Mouse (Mus musculus): ENCODE measurements around the gene Met. TPM values are rescaled to one million over a fixed set of nuclear protein-coding genes. Genes with fewer than 3 reads are reported as not detected.

Met gene
- polyA plus RNA-seq, 1 experiment from 2014 or later: 1.1 TPM

DNA sequence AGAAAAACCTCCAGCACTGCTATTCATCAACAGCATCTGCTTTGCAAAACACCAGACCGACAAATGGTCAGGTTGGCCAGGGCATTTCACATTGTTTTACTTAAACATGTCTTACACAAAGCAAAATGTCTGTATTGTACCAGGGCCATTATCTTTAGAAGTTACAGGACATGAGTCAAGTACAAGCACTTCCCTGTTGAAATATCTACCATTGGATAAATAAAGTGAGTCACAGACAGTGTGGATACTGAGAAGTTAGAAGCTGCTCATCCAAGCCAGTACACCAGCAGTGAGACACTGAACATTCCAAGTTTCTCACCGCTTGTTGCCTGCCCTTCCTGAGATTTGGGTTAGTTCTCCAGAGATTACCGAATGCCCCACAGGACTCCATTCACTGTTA, 86.0 kb downstream of the Met start:
- Histone ChIP-seq H3K27ac (ENCODE audit: low read depth, low read length) (no peak overlapping the region), H3K36me3 (ENCODE audit: control insufficient read depth, insufficient read depth, low read length) (no peaks in the 10 kb centered on the region), H3K4me2 (no peak overlapping the region), H3K27me3 (ENCODE audit: control insufficient read depth, insufficient read depth, low read length) (no peaks in the 10 kb centered on the region), H3K4me3 (ENCODE audit: low read depth, low read length) (no peak overlapping the region), H3K9ac (ENCODE audit: low read length) (no peak overlapping the region), H3K9me3 (ENCODE audit: control insufficient read depth, low read length) (no peaks in the 10 kb centered on the region), H3K4me1 (ENCODE audit: control insufficient read depth, insufficient read depth, low read length) (no peaks in the 10 kb centered on the region)
- WGBS: 92% methylated on average over 3 of the region's 3 CpGs
- no peak for DNase-seq (ENCODE audit: low spot score, missing footprints)
- no peak for ATAC-seq (ENCODE audit: low FRiP score)

DNA sequence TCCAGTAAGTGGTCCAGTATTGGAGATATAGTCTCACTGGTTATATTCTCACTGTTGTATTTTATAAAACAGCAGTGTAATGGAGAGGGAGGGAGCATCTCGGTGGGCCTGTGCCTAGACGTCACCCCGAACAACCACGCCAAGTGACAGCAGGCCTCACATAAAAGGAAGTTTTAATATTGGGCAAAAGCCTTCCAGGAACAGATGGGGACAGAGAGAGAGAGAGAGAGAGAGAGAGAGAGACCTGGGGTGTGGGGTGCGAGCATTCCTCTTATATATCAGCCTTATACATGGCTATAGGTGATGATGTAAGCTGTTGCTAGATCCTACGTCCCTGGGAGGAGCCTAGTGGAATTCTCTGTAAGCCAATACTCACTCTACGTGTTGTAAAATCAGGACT, 90.7 kb downstream of the Met start:
- DNase-seq (ENCODE audit: low spot score, missing footprints) (no peak), ATAC-seq (ENCODE audit: low FRiP score) (no peak)
- H3K4me3 ChIP-seq (ENCODE audit: low read depth, low read length): no peak overlapping the region
- H3K9ac ChIP-seq (ENCODE audit: low read length): no peak overlapping the region
- H3K4me1 ChIP-seq (ENCODE audit: control insufficient read depth, insufficient read depth, low read length): no peaks in the 10 kb centered on the region
- H3K36me3 ChIP-seq (ENCODE audit: control insufficient read depth, insufficient read depth, low read length): no peaks in the 10 kb centered on the region
- no peak overlapping the region for H3K4me2 ChIP-seq
- H3K27me3 ChIP-seq (ENCODE audit: control insufficient read depth, insufficient read depth, low read length): no peaks in the 10 kb centered on the region
- no peaks in the 10 kb centered on the region for H3K9me3 ChIP-seq (ENCODE audit: control insufficient read depth, low read length)
- 89% methylated on average over 7 of the region's 7 CpGs for WGBS
- no peak overlapping the region for H3K27ac ChIP-seq (ENCODE audit: low read depth, low read length)

DNA sequence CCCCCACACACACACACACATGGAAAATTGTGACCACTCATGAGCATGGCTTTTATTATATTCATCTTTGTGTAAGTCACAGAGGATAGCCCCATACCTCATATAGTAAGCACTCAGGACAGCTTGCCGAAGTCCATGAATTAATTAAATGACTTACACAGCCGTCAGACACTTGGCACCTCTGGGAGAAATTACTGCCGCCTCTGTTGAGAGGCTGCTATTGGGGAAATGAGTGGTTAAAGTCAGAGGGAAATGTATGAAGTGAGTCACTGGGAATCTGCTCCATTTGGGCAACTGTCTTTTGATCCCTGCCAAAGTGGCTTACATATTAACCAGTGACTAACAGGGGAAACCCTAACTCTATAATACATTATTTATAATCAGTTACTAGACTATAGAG, 91.2 kb downstream of the Met start:
- Histone ChIP-seq H3K9me3 (ENCODE audit: control insufficient read depth, low read length) (no peaks in the 10 kb centered on the region), H3K4me1 (ENCODE audit: control insufficient read depth, insufficient read depth, low read length) (no peaks in the 10 kb centered on the region), H3K36me3 (ENCODE audit: control insufficient read depth, insufficient read depth, low read length) (no peaks in the 10 kb centered on the region), H3K4me2 (no peak overlapping the region), H3K27me3 (ENCODE audit: control insufficient read depth, insufficient read depth, low read length) (no peaks in the 10 kb centered on the region), H3K4me3 (ENCODE audit: low read depth, low read length) (no peak overlapping the region), H3K27ac (ENCODE audit: low read depth, low read length) (no peak overlapping the region), H3K9ac (ENCODE audit: low read length) (no peak overlapping the region)
- ATAC-seq (ENCODE audit: low FRiP score): no peak
- no peak for DNase-seq (ENCODE audit: low spot score, missing footprints)
- 70% methylated on average over 3 of the region's 3 CpGs for WGBS

DNA sequence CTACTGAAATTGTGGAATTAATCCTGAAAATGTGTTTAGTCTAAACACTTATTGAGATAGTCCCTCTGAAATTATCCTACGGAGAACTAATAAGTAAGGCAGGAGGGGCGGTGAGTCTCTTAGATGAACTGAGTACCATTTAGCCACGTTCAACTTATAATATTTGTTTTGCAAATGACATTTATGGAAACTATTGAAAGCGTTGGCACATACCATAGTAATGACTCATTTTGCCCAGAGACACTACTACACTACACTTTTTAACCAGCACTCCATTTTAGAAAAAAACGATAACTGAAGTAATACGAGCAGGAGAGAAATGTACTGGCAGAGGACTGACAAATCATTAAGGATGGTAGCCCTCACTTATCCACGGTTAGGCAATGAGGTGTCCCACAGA, 92.1 kb downstream of the Met start:
- no peaks in the 10 kb centered on the region for H3K27me3 ChIP-seq (ENCODE audit: control insufficient read depth, insufficient read depth, low read length)
- no peak for DNase-seq (ENCODE audit: low spot score, missing footprints)
- no peak for ATAC-seq (ENCODE audit: low FRiP score)
- 90% methylated on average over 7 of the region's 7 CpGs for WGBS
- no peaks in the 10 kb centered on the region for H3K9me3 ChIP-seq (ENCODE audit: control insufficient read depth, low read length)
- H3K4me1 ChIP-seq (ENCODE audit: control insufficient read depth, insufficient read depth, low read length): no peaks in the 10 kb centered on the region
- H3K4me2 ChIP-seq: no peak overlapping the region
- H3K9ac ChIP-seq (ENCODE audit: low read length): no peak overlapping the region
- no peak overlapping the region for H3K27ac ChIP-seq (ENCODE audit: low read depth, low read length)
- no peaks in the 10 kb centered on the region for H3K36me3 ChIP-seq (ENCODE audit: control insufficient read depth, insufficient read depth, low read length)
- H3K4me3 ChIP-seq (ENCODE audit: low read depth, low read length): no peak overlapping the region

DNA sequence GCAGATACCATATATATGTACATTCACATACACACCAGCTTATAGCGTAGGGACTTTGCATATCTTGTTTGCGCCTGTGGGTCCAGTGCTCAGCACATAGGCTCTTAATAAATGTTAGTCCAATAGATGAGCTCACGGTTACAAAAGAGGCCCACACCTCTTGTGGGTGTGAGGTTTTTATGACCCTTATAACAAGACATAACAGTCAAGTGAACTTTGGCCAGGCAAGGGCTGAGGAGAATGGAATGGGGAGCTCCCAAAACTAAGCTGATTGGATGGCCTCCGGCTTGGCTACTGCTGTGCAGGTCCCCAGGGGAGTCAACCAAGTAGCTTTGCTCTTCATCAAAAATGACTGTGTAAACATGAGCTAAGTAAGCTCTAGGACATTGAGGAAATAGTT, 96.1 kb downstream of the Met start:
- ATAC-seq (ENCODE audit: low FRiP score) (no peak), DNase-seq (ENCODE audit: low spot score, missing footprints) (no peak)
- WGBS: 84% methylated on average over 4 of the region's 4 CpGs
- Histone ChIP-seq H3K36me3 (ENCODE audit: control insufficient read depth, insufficient read depth, low read length) (no peaks in the 10 kb centered on the region), H3K27me3 (ENCODE audit: control insufficient read depth, insufficient read depth, low read length) (no peaks in the 10 kb centered on the region), H3K9ac (ENCODE audit: low read length) (no peak overlapping the region), H3K4me2 (no peak overlapping the region), H3K9me3 (ENCODE audit: control insufficient read depth, low read length) (no peaks in the 10 kb centered on the region), H3K4me3 (ENCODE audit: low read depth, low read length) (no peak overlapping the region), H3K4me1 (ENCODE audit: control insufficient read depth, insufficient read depth, low read length) (peaks cover 8% of the 10 kb centered on the region), H3K27ac (ENCODE audit: low read depth, low read length) (no peak overlapping the region)

DNA sequence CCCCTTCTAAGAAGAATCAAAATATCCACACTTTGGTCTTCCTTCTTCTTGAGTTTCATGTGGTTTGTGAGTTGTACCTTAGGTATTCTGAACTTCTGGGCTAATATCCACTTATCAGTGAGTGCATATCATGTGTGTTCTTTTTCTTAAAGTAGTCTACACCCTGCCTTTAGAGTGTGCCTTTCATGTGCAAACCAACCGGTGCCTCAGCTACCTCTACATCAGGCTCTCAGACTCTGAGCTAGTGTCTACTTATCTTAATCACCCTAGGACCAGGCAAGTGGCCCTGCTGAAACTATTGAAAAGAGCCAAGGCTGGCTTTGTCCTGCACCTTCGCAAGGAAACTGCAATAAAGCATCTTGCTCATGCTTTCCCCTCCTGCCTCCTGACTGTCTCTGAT, 97.7 kb downstream of the Met start:
- H3K4me2 ChIP-seq: no peak overlapping the region
- H3K27ac ChIP-seq (ENCODE audit: low read depth, low read length): no peak overlapping the region
- ATAC-seq (ENCODE audit: low FRiP score): peak; percentile 24; the same call in 1 of the 2 replicates
- no peaks in the 10 kb centered on the region for H3K36me3 ChIP-seq (ENCODE audit: control insufficient read depth, insufficient read depth, low read length)
- no peaks in the 10 kb centered on the region for H3K27me3 ChIP-seq (ENCODE audit: control insufficient read depth, insufficient read depth, low read length)
- WGBS: 9% methylated on average over 2 of the region's 2 CpGs
- H3K4me3 ChIP-seq (ENCODE audit: low read depth, low read length): no peak overlapping the region
- peaks cover 8% of the 10 kb centered on the region for H3K4me1 ChIP-seq (ENCODE audit: control insufficient read depth, insufficient read depth, low read length)
- H3K9me3 ChIP-seq (ENCODE audit: control insufficient read depth, low read length): no peaks in the 10 kb centered on the region
- no peak overlapping the region for H3K9ac ChIP-seq (ENCODE audit: low read length)
- DNase-seq (ENCODE audit: low spot score, missing footprints): no peak

DNA sequence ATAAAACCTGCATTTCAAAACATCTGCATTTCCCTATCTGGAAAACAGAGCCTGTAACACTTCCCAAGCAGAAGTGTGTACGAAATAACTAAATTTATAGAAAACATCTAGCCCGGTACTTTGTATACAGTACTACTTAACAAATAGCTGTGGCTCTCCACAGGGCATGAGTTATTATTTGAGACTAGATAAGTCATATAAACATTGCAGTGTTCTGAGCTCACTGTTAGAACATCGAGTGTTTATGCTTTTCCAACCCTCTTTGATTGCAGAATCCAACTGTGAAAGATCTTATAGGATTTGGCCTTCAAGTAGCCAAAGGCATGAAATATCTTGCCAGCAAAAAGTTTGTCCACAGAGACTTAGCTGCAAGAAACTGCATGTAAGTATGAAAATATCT, 98.3 kb downstream of the Met start:
- Histone ChIP-seq H3K4me2 (no peak overlapping the region), H3K4me3 (ENCODE audit: low read depth, low read length) (no peak overlapping the region), H3K27me3 (ENCODE audit: control insufficient read depth, insufficient read depth, low read length) (no peaks in the 10 kb centered on the region), H3K36me3 (ENCODE audit: control insufficient read depth, insufficient read depth, low read length) (no peaks in the 10 kb centered on the region), H3K4me1 (ENCODE audit: control insufficient read depth, insufficient read depth, low read length) (peaks cover 8% of the 10 kb centered on the region), H3K9me3 (ENCODE audit: control insufficient read depth, low read length) (no peaks in the 10 kb centered on the region), H3K9ac (ENCODE audit: low read length) (no peak overlapping the region), H3K27ac (ENCODE audit: low read depth, low read length) (no peak overlapping the region)
- DNase-seq (ENCODE audit: low spot score, missing footprints): no peak
- 59% methylated on average over 3 of the region's 3 CpGs for WGBS
- ATAC-seq (ENCODE audit: low FRiP score): no peak

DNA sequence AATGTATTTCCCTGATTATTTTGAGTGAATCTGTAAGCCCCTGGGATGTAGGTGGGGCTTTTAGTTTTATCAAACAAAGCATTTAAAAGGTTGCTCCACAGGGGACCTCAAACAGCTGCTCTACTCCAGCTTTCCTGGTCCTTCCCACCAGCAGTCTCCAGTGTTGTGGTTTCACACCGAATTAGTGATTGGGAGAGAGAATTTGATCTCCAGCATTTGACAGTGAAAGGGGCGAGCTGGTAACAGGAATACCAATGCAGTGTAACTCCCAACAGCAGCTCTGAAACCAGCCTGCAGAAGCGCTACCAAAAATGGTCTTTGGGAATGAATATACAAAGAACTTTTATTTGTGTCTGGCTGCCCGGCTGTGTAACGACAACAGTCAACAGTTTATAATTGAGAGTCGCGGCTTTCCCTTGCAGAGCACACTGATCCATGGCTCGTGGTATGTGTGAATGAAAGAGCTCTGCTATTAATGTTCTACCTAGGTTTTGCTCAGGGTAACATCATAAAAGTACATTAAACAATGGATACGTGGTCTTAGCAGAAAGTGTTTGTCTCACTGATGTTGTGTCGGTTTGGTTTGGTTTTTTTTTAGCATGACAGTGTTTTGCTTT, 99.0 kb downstream of the Met start:
- DNase-seq (ENCODE audit: low spot score, missing footprints) (peak; percentile 91), ATAC-seq (ENCODE audit: low FRiP score) (peak; percentile 86)
- peak overlapping the region; percentile 16; the same call in 1 of the 2 replicates for H3K4me2 ChIP-seq

DNA sequence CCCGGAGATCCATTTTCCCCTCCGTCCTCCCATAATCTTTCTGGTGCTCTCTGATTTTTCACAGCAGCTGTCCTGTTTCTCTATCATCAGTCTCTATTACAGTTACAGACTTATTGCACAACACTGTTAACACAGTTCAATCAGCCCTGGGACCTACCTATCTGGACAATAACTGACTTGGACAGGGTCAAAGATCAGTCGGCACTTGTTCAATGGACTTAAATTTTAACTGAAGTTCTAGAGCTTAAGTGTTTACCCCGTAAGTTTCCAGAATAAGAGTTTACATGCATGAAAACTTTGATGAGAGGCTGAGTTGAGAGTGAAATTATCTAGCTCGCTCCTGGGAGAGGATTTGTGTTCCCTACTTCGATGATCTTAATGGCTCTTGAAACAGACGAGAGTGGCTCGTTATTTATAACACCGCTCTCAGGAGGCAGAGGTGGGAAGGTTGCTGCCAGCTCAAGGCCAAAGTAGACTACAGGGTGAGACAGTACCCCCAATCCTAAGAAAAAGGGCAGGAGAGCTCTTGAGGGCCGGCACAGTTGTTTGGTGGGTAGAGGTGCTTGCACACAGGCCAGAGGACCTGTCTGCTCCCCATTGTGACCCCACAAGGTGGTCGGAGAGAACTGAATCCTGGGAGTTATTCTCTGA, 105.2 kb downstream of the Met start:
- Histone ChIP-seq H3K4me2 (no peak overlapping the region), H3K9me3 (ENCODE audit: control insufficient read depth, low read length) (no peaks in the 10 kb centered on the region), H3K4me1 (ENCODE audit: control insufficient read depth, insufficient read depth, low read length) (no peaks in the 10 kb centered on the region), H3K27me3 (ENCODE audit: control insufficient read depth, insufficient read depth, low read length) (no peaks in the 10 kb centered on the region), H3K4me3 (ENCODE audit: low read depth, low read length) (no peak overlapping the region), H3K36me3 (ENCODE audit: control insufficient read depth, insufficient read depth, low read length) (no peaks in the 10 kb centered on the region), H3K9ac (ENCODE audit: low read length) (no peak overlapping the region), H3K27ac (ENCODE audit: low read depth, low read length) (no peak overlapping the region)
- DNase-seq (ENCODE audit: low spot score, missing footprints): peak; percentile 54
- ATAC-seq (ENCODE audit: low FRiP score): no peak
- WGBS: 91% methylated on average over 11 of the region's 11 CpGs

More for the DNA sequence above, 99.0 kb downstream of the Met start:
- Histone ChIP-seq H3K27me3 (ENCODE audit: control insufficient read depth, insufficient read depth, low read length) (no peaks in the 10 kb centered on the region), H3K4me1 (ENCODE audit: control insufficient read depth, insufficient read depth, low read length) (peaks cover 8% of the 10 kb centered on the region), H3K36me3 (ENCODE audit: control insufficient read depth, insufficient read depth, low read length) (no peaks in the 10 kb centered on the region), H3K9ac (ENCODE audit: low read length) (no peak overlapping the region), H3K9me3 (ENCODE audit: control insufficient read depth, low read length) (no peaks in the 10 kb centered on the region), H3K4me3 (ENCODE audit: low read depth, low read length) (no peak overlapping the region), H3K27ac (ENCODE audit: low read depth, low read length) (peak overlapping the region; percentile 25; the same call in 1 of the 2 replicates)
- 7% methylated on average over 10 of the region's 10 CpGs for WGBS

Measured in midbrain, embryonic 11.5 days (tissue).